ENCODE assay signal across 10 mouse cellular contexts in genomic region chr7:71092301-71092700, GRCm38 (mm10).
DNase-seq lines count a peak whose midpoint lies in the region; ATAC-seq and TF ChIP-seq lines count a peak whose summit lies in the region.
"Had no signal": no experiment of that assay in that cellular context is flagged by ENCODE, and none has a peak within 500 bp of the region (broad histone marks: within the 10 kb centered on the region; RNA-seq: fewer than 3 reads in every experiment).

No protein-coding gene starts in this region.

- DNase-seq in adrenal gland, postnatal 14 days, result peak; percentile 4
- no peak for DNase-seq in adrenal gland, adult 18-20 months (ENCODE audit: low spot score in 2 of 2)
- no peak for DNase-seq in stomach, postnatal 0 days (ENCODE audit: low spot score)
- DNase-seq in kidney, postnatal 0 days (ENCODE audit: low spot score), result peak; percentile 44
- no peak for DNase-seq in spleen, adult 18-20 months
- no peak for DNase-seq in right cerebral cortex, postnatal 36 days (ENCODE audit: low spot score in 2 of 2)
- DNase-seq: cerebellum, adult 11-12 months had no signal

- H3K36me3 ChIP-seq in stomach, embryonic 15.5 days, result no peaks in the 10 kb centered on the region
- H3K36me3 ChIP-seq in stomach, postnatal 0 days (ENCODE audit: control insufficient read depth, insufficient read depth, low read length), result no peaks in the 10 kb centered on the region
- no peaks in the 10 kb centered on the region for H3K36me3 ChIP-seq in kidney, postnatal 0 days (ENCODE audit: insufficient read depth, low read length)
- H3K36me3 ChIP-seq: neural tube, embryonic 13.5 days had no signal

- ATAC-seq in stomach, embryonic 15.5 days (ENCODE audit: insufficient read depth, low FRiP score, low read depth), result no peak
- no peak for ATAC-seq in stomach, postnatal 0 days (ENCODE audit: low FRiP score, low TSS enrichment)
- ATAC-seq in kidney, postnatal 0 days (replicated peaks; ENCODE audit: low FRiP score, low read depth), result no peak
- ATAC-seq in activated CD4-positive, CD25-positive, alpha-beta regulatory T cell, adult 4 months, result no peak

- no peaks in the 10 kb centered on the region for H3K4me1 ChIP-seq in stomach, embryonic 15.5 days
- no peaks in the 10 kb centered on the region for H3K4me1 ChIP-seq in stomach, postnatal 0 days (replicated peaks; ENCODE audit: control insufficient read depth, insufficient read depth)
- H3K4me1 ChIP-seq in kidney, postnatal 0 days (replicated peaks; ENCODE audit: insufficient read depth, low read length), result no peaks in the 10 kb centered on the region
- H3K4me1 ChIP-seq: neural tube, embryonic 13.5 days had no signal

- 27% methylated on average over 3 of the region's 3 CpGs for WGBS in stomach, embryonic 15.5 days
- 32% methylated on average over 3 of the region's 3 CpGs for WGBS in stomach, postnatal 0 days
- 39% methylated on average over 3 of the region's 3 CpGs for WGBS in kidney, postnatal 0 days

- no peak overlapping the region for H3K4me2 ChIP-seq in stomach, embryonic 15.5 days
- H3K4me2 ChIP-seq in stomach, postnatal 0 days (replicated peaks; ENCODE audit: low read depth), result no peak overlapping the region
- H3K4me2 ChIP-seq in kidney, postnatal 0 days (ENCODE audit: low read length), result no peak overlapping the region
- H3K4me2 ChIP-seq: neural tube, embryonic 13.5 days had no signal

- no peak overlapping the region for H3K4me3 ChIP-seq in stomach, embryonic 15.5 days (replicated peaks)
- no peak overlapping the region for H3K4me3 ChIP-seq in stomach, postnatal 0 days (ENCODE audit: low read depth, low read length)
- H3K4me3 ChIP-seq in kidney, postnatal 0 days (replicated peaks; ENCODE audit: low read depth, low read length), result no peak overlapping the region
- H3K4me3 ChIP-seq: neural tube, embryonic 13.5 days had no signal

- H3K27me3 ChIP-seq in stomach, embryonic 15.5 days (replicated peaks), result no peaks in the 10 kb centered on the region
- H3K27me3 ChIP-seq in stomach, postnatal 0 days (ENCODE audit: control insufficient read depth, insufficient read depth, low read length), result no peaks in the 10 kb centered on the region
- no peaks in the 10 kb centered on the region for H3K27me3 ChIP-seq in kidney, postnatal 0 days (ENCODE audit: insufficient read depth, low read length)
- H3K27me3 ChIP-seq: neural tube, embryonic 13.5 days had no signal

- no peaks in the 10 kb centered on the region for H3K9me3 ChIP-seq in stomach, embryonic 15.5 days
- no peaks in the 10 kb centered on the region for H3K9me3 ChIP-seq in stomach, postnatal 0 days (ENCODE audit: control insufficient read depth, low read length)
- no peaks in the 10 kb centered on the region for H3K9me3 ChIP-seq in kidney, postnatal 0 days (replicated peaks; ENCODE audit: low read length)
- H3K9me3 ChIP-seq: neural tube, embryonic 13.5 days had no signal

- H3K27ac ChIP-seq in stomach, embryonic 15.5 days, result peak overlapping the region; percentile 18; the same call in 1 of the 2 replicates
- H3K27ac ChIP-seq in stomach, postnatal 0 days (replicated peaks), result no peak overlapping the region
- H3K27ac ChIP-seq in kidney, postnatal 0 days, result no peak overlapping the region
- H3K27ac ChIP-seq: neural tube, embryonic 13.5 days had no signal

- TF ChIP-seq EP300 in stomach, postnatal 0 days (optimal IDR thresholded peaks at IDR 0.05), result no peak

- H3K9ac ChIP-seq in stomach, embryonic 15.5 days, result no peak overlapping the region
- H3K9ac ChIP-seq in stomach, postnatal 0 days (ENCODE audit: low read length), result no peak overlapping the region
- no peak overlapping the region for H3K9ac ChIP-seq in kidney, postnatal 0 days (ENCODE audit: low read depth, low read length)
- H3K9ac ChIP-seq: neural tube, embryonic 13.5 days had no signal

- TF ChIP-seq CTCF in stomach, postnatal 0 days (IDR thresholded peaks at IDR 0.05; ENCODE audit: low read depth), result no peak
- no peak for TF ChIP-seq CTCF in kidney, postnatal 0 days (IDR thresholded peaks at IDR 0.05; ENCODE audit: low read depth)

Comparison
In these comparisons a context has a peak if more than half of its experiments do, and no peak if none do; other contexts are left out.
1. DNase-seq: peak in adrenal gland, postnatal 14 days (single experiment) and kidney, postnatal 0 days (single experiment); none in adrenal gland, adult 18-20 months (0 of 2), stomach, postnatal 0 days (single experiment), spleen, adult 18-20 months (0 of 2) and right cerebral cortex, postnatal 36 days (0 of 2).